Mouse (Mus musculus): ENCODE results near the gene Olfr1394.
"Not testable (repeated sequence)": the region's sequence is repeated elsewhere in the genome, so short reads cannot be mapped to it uniquely, and the experiment has no call there.

Olfr1394 gene

DNA sequence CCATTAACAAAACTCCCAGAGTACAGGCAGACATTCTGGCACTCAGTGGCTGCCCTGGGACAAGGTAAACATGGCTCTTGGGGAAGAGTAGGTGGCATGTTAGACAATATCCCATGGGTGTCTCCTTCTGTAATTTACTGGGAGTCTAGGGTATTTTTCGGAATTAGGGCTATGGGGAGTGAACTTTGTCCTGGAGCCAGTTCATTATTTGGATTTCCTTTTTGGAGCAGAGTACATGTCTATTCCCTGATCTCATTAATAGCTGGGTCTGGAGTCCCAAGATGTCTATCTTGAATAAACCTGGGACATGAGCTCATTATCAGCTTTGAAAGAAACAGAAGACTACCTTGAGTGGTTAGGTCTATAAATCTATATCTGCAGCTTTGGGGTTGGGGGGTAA lies at the start of gene Olfr1394:
TSS of gene Olfr1394 (plus strand) at position 301 of the 400 bp plus-strand sequence.
- DNase-seq, result no peak

DNA sequence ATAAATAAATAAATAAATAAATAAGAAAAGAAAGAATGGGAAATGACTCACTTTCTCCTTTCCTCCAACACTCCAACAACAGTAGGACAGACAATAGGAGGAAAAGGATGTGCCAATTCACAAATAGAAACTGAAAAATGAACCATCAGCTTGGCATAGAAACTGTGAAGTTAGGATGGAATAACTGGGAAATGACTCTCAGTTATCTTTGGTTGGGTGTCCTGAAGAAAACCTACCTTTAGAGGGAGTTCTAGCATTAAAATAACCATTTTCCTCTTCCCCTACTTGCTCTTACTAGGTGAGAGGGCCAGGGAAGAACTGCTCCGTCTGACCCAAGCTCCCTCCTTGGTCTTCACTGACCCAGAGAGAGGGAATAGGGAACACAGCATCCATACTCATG lies 48.4 kb upstream of the Olfr1394 start:
- DNase-seq, result no peak

DNA sequence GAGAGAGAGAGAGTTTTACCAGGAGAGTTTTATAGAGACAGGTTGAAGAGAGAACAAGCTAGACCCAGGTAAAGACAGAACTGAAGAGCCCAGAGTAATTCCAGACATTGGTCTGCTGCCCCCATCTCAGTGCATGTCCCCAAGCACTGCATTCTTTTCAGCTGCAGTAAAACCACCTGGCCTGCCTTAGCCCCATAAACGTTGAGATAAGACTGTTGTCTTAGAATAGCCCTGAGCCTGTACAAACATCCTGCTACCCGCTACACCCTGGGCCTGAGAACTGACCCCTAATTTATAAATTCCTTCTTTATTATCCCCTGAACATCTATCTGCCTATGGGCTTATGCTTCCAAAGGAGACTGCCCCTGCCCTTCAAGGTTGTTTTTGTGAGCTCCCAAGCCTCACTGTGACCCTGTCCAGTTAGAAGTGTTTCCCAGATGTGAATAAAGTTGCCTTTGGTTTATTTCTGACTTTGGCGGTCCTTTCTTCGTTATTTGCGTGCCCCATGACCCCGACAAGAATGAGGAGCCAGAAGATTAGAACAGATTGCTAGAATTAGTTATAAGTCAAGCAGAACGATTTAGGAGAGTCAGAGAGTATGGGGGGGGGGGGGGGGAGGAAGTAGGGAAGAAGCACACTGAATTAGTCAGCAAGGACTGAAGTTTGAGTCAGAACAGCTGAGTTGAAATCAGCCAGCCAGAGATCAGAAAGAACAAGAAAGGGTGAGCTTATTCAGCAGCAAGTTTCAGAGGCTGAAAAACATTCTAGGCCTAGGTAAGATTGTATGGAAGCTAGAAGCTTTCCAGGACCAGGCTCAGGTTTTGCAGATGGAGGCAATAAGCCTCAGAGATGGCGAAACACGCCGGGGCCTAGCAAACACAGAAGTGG lies 46.3 kb upstream of the Olfr1394 start:
- DNase-seq, result no peak

DNA sequence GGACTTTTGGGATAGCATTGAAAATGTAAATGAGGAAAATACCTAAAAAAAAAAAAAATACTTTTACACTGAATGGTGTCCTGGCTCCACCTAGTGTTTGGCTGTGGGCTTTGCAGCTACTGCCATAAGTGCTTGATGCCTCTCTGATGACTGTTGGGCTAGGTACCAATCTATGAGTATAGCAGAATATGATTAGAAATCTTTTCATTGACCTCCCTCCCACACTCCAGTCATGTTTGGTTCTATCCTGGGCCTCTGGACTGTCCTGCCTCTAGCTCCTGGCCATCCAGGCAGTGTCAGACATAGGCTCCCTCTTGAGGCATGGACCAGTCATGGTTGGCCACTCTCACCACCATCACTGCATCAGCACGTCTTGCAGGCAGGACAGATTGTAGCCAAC lies 45.3 kb upstream of the Olfr1394 start:
- DNase-seq, result peak; percentile 8 to 37

DNA sequence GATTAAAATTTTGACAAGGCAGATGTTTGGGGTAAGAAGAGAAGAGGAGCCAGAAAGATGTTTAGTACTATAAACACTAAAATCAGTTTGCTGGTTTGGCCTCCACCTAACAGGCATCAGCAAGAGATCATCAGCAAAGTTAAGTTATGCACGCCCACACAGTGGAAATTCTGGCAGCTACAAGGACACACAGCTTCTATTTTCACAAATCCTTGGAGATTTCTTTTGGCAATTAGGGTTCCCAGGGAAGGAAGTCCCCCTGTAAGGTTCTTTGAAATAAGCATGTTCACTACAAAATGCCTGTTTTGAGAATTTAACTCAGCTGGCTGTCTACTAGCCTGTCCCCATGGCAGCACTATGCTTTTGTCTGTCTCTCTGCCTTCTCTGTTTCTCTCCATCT lies 43.2 kb upstream of the Olfr1394 start:
- no peak for DNase-seq

DNA sequence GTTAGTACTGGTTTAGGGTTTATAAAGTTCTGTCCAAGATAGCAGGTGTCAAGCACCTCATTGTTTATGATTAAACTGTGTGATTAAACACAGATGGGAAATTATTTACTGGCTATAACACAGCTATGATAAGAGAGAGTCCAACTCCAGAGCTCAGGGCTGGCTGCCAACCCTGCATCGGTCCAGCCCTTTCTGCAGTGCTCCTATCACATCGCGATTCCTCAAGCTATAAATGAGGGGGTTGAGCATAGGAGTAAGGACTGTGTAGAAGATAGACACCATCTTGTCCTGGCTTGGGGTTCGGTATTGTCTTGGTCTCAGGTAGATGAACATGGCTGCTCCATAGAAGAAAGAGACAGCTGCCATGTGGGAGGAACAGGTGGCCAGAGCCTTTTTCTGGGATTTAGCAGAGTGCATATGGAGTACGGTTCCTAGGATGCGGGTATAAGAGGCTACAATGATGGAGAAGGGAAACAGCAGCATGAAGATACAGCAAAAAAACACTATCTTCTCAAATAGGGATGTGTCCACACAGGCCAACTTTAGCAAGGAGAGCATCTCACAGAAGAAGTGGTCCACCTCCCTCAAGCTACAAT lies 41.5 kb upstream of the Olfr1394 start:
- no peak for DNase-seq

DNA sequence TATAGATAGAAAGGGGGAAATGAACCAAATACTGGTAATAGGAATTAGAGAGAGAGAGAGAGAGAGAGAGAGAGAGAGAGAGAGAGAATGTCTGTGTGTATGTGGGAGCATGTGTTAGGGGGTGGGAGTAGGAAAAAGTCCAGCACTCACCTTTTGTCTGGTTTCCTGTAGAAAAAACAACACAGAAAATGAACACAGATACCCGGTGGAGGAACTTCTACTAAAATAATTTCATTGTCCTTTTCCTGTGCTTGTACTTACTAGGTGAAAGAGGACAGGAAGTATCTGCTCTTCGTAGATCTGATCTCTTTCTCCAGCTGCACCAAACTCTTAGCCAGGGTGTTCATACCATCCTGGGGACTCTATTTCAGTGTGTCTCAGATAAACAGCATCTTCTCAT lies 40.0 kb upstream of the Olfr1394 start:
- no peak for DNase-seq

DNA sequence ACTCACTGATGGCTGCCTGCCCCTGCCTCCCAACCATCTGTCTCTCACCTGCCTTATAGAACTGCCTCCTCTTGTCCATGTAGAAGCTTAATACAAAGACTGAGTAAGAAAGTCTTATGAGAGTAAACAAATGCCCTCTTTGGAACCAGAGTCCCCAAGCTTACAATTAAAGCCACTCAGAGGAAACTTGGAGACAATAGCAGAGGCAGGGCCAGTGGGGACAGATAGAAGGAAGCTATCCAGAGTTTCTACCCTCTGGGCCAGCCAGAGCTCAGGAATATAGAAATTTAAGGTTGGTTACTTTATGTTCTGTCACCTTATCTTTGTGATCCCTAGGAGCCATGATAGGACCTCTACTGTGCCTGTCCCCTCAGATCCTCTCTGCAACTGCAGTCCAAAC lies 39.4 kb upstream of the Olfr1394 start, which contains the start of gene Olfr1396:
TSS of gene Olfr1396 (minus strand) at position 101 of the 400 bp plus-strand sequence.
- DNase-seq, result no peak

DNA sequence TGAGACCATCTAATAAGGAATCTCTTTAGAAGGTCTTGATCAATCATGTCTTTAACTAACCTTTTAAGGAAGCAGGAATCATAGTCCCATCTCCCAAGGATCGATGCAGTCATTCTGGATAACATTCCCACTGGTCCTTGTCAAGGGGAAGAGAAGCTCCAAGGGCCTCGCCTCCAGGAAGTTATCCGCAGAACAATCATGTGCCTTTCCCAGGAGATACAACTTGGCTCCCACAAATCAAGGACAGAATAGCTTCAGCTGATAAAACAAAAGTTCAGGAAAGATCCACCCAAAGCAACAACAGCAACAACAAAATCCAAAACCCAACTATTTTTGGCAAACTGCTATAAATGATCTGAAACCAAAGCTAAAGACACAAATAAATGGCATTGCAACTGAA lies 34.5 kb upstream of the Olfr1394 start:
- no peak for DNase-seq

DNA sequence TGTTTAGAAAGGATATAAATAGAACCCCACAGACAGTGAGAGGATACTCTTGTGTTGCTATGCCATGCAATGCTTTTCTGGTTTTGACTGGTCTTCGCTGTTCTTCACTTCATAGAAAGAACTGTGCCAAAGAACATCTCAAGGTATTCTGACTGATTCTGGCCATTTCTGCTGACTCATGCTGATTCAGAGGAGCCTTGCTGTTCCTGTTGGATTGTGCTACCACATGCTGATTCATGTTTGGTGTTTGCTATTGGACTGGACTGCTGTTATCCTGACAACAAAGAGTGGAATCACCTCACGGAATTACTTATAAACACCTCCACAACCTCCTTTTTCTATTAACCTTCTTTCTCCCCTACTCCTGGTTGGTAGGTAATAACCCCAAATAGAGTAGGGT lies 30.0 kb upstream of the Olfr1394 start:
- DNase-seq, result no peak

DNA sequence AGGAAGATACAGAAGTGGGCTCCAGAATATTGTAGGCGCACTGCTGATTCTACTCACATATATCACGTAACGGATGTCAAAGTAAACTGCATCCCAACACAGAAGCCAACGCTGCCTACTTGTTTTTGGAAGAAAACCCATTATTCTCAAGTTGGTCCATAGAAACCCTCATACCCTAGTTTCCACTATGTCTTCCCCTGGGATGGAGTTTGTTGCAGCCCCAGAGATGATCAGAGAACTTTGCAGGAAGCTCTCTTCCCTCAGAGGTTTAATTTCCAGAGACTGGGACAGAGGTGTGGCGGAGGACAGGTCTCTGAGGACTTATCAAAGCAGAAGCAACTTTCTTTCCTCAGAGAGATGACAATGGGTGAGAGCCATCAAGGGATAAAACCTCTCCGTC lies 12.2 kb upstream of the Olfr1394 start, which contains the start of gene Olfr1395:
TSS of gene Olfr1395 (plus strand) at position 301 of the 400 bp plus-strand sequence.
- no peak for DNase-seq

DNA sequence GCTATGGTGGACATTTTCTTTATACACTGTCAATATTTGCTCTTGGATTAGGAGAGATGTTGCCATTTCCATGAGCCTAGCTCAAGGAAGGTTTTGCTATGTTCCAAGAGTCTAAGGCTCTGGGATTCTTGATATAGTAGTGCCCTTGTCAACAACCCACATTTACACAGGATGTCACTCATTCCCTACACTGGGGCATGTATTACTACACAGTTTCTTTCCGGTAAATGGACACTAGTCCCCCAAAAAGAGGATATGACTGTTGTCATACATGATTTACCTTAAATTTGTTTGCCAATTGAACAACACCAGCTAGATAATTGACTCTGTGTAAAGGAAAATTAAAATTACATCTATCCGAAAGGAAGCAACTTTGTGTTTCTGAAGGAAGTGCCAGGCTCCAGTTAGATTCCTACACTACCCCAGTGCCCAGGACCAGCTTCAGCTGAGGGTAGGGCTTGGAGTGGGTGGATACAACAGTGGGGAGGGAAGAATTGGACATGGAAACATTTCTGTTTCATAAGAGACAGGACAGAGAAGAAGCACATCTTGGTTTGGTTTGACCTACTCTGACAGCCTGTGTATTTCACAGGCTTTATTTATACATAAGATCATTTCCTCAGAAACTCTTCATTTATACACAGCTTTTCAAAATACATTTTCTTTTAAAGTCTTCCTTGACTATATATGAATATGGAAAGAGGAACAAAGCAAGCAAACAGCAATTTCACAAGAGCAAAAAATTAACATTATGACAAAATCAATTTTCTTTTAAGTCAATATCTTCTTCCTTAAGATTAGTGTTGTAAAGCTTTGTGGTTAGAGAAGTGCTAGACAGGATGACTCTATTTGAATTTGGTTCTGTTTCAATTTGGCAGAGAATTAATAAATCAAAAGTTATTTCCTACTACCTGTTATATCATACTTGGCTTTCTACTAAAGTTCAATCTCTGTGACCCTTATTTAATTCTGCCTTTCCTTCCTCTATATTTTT lies 2.9 kb downstream of the Olfr1394 start:
- no peak for DNase-seq

DNA sequence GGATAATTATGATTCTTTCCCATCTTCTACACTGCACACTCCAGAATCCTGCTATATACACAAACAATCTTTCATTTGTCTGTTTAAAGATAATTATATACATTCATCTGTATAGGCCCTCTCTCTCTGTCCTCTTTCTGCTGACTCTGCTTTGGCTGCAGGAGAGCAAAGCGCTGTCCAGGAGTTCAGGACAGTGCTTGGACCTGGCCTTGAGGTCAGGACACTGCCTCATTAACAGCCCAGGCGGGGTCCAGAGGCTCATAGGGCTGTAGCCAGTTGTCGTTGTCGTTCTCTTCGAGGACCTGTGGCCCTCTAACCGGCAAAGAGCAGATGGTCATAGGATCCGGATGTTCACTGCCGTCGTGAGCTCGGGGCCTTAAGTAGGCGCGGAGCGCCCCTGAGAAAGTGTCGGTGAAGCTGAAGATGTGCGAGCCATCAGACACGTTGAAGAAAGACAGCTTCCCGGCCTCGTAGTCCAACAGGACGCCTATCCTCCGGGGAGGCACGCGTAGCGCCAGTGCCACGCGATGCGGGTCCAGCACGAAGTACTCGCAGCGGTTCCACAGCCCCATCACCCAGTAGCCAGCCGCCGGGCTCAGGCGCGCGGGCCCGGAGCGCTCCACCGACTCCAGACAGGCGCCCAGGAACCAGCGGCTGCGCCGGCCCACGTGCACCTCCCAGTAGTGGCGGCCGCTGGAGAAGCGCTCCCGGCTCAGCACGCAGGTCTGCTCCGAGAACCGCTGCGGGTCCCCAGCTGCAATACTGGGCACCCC lies 14.8 kb downstream of the Olfr1394 start:
- DNase-seq, result peak in 1 of 2 experiments; percentile 1

DNA sequence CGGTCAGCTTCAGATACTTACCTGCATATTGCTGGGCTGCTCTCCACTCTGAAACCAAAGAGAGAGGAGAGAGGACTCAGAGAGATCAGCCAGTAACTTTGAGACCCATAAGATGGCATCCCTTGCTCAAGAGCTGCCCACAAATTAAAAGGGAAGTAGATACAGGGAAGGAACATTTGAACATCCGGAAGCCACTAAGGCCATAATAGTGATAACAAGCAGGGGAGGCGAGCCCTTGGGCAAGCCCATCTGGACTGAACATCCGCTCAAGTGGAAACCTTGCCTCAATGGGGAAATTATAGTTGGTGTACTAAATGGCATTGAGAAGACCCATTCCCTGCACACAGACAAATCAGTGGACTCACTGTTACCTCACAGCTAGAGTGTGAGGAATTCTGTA lies 16.4 kb downstream of the Olfr1394 start:
- DNase-seq, result no peak

DNA sequence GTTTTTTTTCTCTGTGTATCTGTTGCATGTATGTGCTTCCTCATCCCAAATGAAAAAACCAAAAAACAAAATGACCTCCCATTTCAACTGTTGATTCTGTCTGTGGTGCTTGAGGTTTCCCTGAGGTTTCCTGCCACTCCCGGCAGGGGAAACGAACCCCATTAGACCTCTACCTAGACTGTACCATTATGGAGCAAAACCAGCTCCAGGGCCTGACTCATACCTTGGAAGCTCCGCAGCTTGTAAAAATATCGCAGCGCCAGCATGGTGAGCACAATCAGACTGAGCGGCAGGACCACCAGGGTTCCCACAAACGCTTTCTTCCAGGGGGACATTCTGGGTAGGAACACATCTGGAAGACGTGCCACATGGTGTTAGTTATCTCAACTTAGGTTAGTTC lies 21.2 kb downstream of the Olfr1394 start:
- no peak for DNase-seq

DNA sequence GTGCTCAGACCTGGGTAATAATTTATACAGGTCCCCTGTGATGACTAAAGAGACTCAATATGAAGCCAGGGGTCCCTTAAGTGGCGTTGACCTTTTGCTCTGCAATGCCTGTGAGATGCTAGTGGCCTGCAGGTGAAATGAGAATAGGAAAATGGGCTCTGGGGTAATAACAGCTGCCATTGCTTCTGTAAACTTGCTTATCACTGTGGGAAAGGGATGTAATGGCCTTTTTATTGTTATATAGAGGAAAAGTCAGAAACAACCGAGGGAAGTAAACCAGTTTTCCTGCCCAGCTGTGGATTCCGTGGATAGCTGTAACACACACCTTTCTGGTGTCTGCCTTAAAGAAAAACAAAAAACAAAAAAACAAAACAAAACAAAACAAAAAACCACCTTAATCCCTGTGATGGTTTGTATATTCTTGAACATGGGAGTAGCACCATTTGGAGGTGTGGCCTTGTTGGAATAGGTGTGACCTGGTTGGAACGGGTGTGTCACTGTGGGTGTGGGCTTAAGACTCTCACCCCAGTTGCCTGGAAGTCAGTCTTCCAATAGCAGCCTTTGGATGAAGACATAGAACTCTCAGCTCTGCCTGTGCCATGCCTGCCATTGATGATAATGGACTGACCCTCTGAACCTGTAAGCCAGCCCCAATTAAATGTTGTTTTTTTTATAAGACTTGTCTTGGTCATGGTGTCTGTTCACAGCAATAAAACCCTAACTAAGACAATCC lies 22.0 kb downstream of the Olfr1394 start:
- not testable (repeated sequence) for DNase-seq

DNA sequence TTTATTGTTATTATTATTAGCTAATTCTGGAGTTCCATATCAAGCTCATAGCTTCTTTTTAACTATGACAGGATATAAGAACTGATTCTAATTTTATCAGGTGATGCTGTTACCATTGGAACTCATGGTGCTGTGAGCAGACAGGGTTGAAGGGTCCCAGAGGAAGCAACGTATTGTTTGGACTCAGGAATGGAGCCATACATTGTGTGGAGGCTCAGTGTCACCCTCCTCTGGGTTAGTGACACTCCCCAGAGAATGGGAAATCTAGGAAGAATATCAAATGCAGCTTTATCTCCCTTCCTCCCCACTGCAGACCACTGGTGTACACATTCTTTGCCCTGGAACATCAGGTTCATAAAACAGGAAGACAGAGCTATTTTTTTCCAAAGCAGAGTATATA lies 29.0 kb downstream of the Olfr1394 start:
- no peak for DNase-seq

DNA sequence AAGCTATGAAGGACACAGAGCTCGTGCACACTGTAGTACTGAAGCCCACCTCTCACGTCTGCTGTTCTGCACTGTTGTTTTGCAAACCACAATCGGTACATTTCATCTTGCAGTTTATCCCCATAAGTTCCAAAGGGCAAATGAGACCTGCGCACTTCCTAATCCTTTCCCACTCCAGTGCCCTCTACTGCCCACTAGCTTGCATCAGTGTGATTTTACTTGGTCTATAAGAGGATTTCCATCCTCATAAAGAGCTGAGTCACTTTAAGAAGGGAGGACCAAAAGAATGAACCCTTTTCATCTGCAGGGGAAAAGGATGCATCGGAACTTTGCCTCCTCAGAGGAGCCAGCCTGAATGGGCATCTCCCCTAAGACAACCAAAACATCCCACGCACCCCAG lies 32.3 kb downstream of the Olfr1394 start:
- no peak for DNase-seq

DNA sequence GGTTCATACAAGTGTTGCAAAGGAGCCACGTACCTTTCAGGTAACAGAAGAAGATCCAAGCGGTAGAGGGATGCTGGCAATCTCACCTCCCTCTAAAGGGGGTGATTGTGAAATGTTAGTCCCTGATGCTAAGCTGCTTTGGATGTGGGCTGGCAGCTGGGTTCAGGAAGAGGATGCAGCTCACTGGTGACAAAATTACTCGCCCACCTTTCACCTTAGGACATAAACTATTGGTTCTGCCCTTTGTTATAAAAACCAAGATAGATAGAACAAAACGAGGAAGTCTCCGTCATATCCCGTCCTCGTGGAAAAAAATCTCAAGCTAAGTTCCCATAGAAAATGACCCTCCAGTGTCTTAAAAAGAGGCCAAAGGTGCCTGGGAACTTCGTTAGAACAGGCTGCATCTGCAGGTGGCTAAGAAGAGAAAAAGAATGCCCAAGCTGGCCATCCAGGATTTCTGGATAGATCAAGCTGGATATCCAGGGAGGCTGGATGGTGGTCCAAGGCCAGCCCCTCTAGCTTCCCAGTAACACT lies 32.8 kb downstream of the Olfr1394 start, which contains the start of gene Btnl9:
TSS of gene Btnl9 (minus strand) at position 205 of the 534 bp plus-strand sequence.
- no peak for DNase-seq

DNA sequence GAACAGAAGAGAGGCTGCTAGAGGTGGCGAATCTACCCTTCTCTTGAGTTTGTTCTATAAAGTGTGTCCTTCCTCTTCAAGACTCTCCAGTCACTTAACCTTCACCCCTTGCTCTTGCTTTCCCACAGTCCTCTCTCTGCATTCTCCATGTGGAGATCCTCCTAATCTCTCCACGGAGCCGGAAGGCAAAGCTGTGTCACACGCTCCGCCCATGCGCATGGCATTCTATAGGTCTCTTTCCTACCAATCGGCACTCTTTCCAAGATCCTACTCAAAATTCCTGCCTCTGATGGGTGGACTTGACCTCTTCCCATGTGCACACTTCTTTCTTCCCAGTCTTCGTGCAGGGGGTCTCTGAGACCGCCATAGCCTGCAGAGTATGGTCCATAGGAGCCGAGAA lies 33.5 kb downstream of the Olfr1394 start:
- no peak for DNase-seq

DNA sequence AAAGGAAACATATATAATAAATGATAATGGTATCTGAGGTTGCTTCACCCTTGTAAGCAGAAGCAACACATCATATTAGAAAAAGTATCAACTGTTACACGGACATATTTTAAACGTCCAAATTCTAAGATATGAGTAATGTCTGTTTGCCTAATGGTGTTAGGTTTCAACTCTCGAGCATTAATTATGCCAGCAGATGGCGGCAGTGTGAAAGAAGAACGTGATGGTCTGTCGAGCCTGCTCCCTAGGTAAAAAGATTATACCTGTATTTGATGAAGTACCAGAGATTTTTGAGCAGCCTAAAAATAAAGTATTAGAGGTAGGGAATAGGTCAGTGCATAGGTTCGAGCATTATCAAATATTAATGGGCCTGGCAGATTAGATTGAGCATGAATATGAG lies 35.6 kb downstream of the Olfr1394 start:
- DNase-seq, result peak; percentile 79 to 85

Data from cerebellum, postnatal 14 days (tissue).